Mouse (Mus musculus) midbrain, embryonic 12.5 days (tissue): Measurements from ENCODE around the gene Lrrc36. TPM values are rescaled to one million over a fixed set of nuclear protein-coding genes. Genes with fewer than 3 reads are reported as not detected.

Experiments used
- ATAC-seq: fragments of 200-750 bp; cut with Nextera tagmentation; 2 replicates; pipeline ENCODE4 v1.8.0; 2017; ENCODE audit warnings: low read depth, moderate TSS enrichment, moderate library complexity; ENCODE audit not compliant: low FRiP score
- H3K27ac ChIP-seq: fragments of 300-500 bp; sonication (generic); replicated peaks from 2 replicates; pipeline ENCODE4 v1.5.1; 2016; ENCODE audit warnings: mild to moderate bottlenecking
- H3K27me3 ChIP-seq: fragments of 300-500 bp; sonication (generic); 2 replicates; pipeline ENCODE4 v1.6.1; 2016; ENCODE audit warnings: mild to moderate bottlenecking
- H3K36me3 ChIP-seq: fragments of 300-500 bp; sonication (generic); 2 replicates; pipeline ENCODE4 v1.6.1; 2016
- H3K4me1 ChIP-seq: fragments of 300-500 bp; sonication (generic); 2 replicates; pipeline ENCODE4 v1.6.1; 2016
- H3K4me2 ChIP-seq: fragments of 300-500 bp; sonication (generic); replicated peaks from 2 replicates; pipeline ENCODE4 v1.6.1; 2016; ENCODE audit warnings: mild to moderate bottlenecking, moderate library complexity
- H3K4me3 ChIP-seq: fragments of 300-500 bp; sonication (generic); 2 replicates; pipeline ENCODE4 v1.5.1; 2016; ENCODE audit warnings: mild to moderate bottlenecking
- H3K9ac ChIP-seq: fragments of 300-500 bp; sonication (generic); replicated peaks from 2 replicates; pipeline ENCODE4 v1.6.1; 2016; ENCODE audit warnings: mild to moderate bottlenecking, moderate library complexity
- H3K9me3 ChIP-seq: fragments of 300-500 bp; sonication (generic); 2 replicates; pipeline ENCODE4 v1.6.1; 2016; ENCODE audit warnings: mild to moderate bottlenecking
- WGBS: fragments of 180-500 bp; shearing (Covaris S2); methylation state at CpG from one replicate; pipeline ENCODE4 v1.1.7; 2016; 5-methylcytosine and 5-hydroxymethylcytosine counted together
- polyA plus RNA-seq: library from polyadenylated mRNA; unstranded; fragments of >200 nt; fragmentation: Nextera tagmentation; extraction: Ambion mirVana; gene quantifications from 2 replicates; pipeline ENCODE4 v1.2.1, GENCODE M21; 2016

The Lrrc36 gene
- polyA plus RNA-seq, 1 experiment from 2014 or later = 3.4 TPM

- Histone ChIP-seq H3K27ac (peak overlapping the region; percentile 80), H3K36me3 (peaks cover 18% of the 10 kb centered on the region), H3K9me3 (no peaks in the 10 kb centered on the region), H3K27me3 (peaks cover 18% of the 10 kb centered on the region), H3K9ac (no peak overlapping the region), H3K4me2 (peak overlapping the region; percentile 64), H3K4me3 (peak overlapping the region; percentile 45; the same call in 1 of the 2 replicates), H3K4me1 (peaks cover 48% of the 10 kb centered on the region)
- 30% methylated on average over 6 of the region's 6 CpGs for WGBS
- ATAC-seq = peak; percentile 50
These were observed 55.8 kb downstream of the Lrrc36 start for GRCm38 (mm10) chr8:105469041-105469695.

DNA sequence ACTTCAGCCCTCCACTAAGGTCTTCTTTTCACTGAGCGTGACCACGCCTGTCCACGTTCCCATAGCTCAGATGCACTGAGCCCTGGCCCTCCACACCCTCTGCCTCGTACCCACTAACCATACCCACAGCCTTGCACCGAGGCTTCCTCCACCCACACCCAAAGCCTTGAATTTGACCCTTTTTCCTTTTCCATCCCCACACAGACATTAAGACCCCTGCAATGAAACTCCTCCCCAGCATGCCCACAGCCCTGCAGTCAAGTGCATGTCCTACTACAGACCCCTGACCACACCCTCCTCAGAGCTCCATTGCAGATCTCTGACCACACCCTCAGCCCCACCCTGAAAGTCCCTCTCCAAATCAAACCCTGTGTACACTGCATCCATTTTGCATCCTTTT, 56.4 kb downstream of the Lrrc36 start:
- 88% methylated on average over 5 of the region's 5 CpGs for WGBS
- Histone ChIP-seq H3K27me3 (peaks cover 21% of the 10 kb centered on the region), H3K36me3 (peaks cover 18% of the 10 kb centered on the region), H3K4me3 (peak overlapping the region; percentile 45), H3K9ac (0 out of 2 replicates have a peak overlapping the region, but pooled peaks have one; percentile 61), H3K27ac (peak overlapping the region; percentile 80), H3K4me2 (peak overlapping the region; percentile 64), H3K9me3 (no peaks in the 10 kb centered on the region), H3K4me1 (peaks cover 49% of the 10 kb centered on the region)
- ATAC-seq = no peak

- H3K4me3 ChIP-seq = peak overlapping the region; percentile 45
- peak overlapping the region; percentile 80 for H3K27ac ChIP-seq
- WGBS = 72% methylated on average over 5 of the region's 5 CpGs
These were observed 56.9 kb downstream of the Lrrc36 start for GRCm38 (mm10) chr8:105470262-105470661.

GRCm38 (mm10) chr8:105470681-105471313, 57.4 kb downstream of the Lrrc36 start:
- Histone ChIP-seq H3K4me3 (peak overlapping the region; percentile 45), H3K9ac (peak overlapping the region; percentile 61), H3K36me3 (peaks cover 18% of the 10 kb centered on the region), H3K27ac (peak overlapping the region; percentile 80), H3K4me1 (peaks cover 59% of the 10 kb centered on the region), H3K9me3 (no peaks in the 10 kb centered on the region), H3K27me3 (peaks cover 30% of the 10 kb centered on the region), H3K4me2 (peak overlapping the region; percentile 64)
- WGBS = 20% methylated on average over 11 of the region's 11 CpGs
- ATAC-seq = no peak

More at GRCm38 (mm10) chr8:105470262-105470661, 56.9 kb downstream of the Lrrc36 start:
- peaks cover 18% of the 10 kb centered on the region for H3K36me3 ChIP-seq
- peaks cover 54% of the 10 kb centered on the region for H3K4me1 ChIP-seq
- peaks cover 26% of the 10 kb centered on the region for H3K27me3 ChIP-seq
- no peaks in the 10 kb centered on the region for H3K9me3 ChIP-seq
- ATAC-seq = no peak
- peak overlapping the region; percentile 64 for H3K4me2 ChIP-seq
- H3K9ac ChIP-seq = peak overlapping the region; percentile 61

DNA sequence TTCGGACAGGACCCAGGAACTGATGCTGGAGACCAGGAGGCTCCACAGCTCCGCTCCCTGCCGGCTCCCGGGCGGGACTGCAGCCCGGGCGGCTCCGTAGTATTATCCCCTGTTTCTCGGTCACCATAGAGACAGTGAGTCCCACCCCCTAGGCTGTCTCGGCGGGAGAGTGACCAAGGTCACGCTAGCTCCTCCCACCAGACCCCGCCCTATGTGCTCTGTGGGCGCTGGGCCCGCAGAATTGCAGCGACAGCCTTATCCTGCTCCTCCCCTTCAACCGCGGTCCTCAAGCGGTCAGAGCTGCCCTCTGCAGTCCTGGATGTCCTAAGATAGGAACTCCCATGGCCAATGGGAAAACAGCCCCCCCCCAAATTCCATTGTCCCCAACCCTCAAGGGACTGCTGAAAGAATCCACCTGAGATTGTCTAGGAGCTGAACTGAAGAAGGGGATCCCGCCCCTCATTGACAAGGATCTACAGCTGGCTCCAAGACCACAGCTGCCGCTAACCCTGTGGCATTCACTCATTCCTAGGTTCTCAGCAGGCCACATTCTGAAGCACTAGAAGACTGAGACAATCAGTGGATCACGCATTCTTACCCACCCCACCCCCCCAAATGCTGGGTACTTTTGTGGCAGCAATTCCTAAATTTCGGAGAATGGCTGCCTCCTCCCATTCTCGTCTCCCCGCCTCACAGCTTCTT, 58.1 kb downstream of the Lrrc36 start, which contains the start of gene Tppp3:
Gene Tppp3 (minus strand): TSS at position 213 of the 702 bp plus-strand sequence.
- H3K9ac ChIP-seq = peak within 1 kb of the TSS; percentile 61
- peaks cover 59% of the 10 kb centered on the region for H3K4me1 ChIP-seq
- no peaks in the 10 kb centered on the region for H3K9me3 ChIP-seq
- H3K36me3 ChIP-seq = peaks cover 15% of the 10 kb centered on the region
- peak within 1 kb of the TSS; percentile 80 for H3K27ac ChIP-seq
- 4% methylated on average over 25 of the region's 25 CpGs for WGBS
- H3K27me3 ChIP-seq = peaks cover 34% of the 10 kb centered on the region
- ATAC-seq = peak; percentile 94
- peak within 1 kb of the TSS; percentile 64 for H3K4me2 ChIP-seq
- H3K4me3 ChIP-seq = peak within 1 kb of the TSS; percentile 45

DNA sequence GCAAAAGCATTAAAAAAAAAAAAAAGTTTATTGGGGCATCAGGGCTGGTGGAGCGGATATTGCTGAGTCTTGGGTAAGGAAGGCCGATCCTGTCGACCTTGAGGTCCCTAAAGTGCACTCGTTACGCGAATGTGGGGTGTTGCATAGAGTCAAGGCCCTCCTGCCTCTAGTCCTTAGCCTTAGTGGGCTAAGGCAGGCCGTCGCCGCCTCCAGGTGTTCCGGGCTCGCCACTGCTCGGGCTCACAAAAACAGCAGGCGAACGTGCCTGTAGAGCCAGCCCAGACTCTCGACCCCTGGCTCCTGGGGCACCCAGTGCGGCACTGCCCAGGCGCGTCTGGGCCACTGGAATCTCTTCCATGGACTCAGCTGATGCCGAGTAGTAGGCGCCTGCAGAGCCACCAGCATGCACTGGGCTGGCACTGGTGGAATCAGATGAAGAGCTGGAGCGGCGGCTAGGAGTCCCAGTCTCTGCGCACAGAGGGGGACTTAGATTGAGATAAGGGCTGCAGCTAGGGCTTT, 59.1 kb downstream of the Lrrc36 start:
- no peak overlapping the region for H3K4me3 ChIP-seq
- no peak overlapping the region for H3K27ac ChIP-seq

DNA sequence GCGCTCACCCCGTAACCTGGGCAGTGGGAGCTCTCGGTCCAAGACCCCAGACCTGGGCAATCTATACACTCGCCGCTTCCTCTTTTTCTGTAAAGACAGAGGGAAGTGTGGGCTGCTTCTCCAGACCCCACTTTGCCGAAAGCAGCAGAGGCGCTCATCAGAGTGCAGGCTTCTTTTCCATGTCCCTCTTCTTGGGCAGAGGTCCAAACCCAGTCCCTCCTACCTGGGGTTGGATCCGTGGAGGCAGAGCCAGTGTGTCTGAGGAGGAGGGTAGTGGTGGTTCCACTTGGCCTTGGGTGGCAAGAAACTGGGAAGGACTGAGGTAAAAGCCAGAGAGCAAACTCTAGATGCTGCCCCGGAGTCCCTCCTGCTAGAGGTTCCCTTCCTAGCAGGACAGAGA, 59.6 kb downstream of the Lrrc36 start:
- Histone ChIP-seq H3K4me2 (no peak overlapping the region), H3K27ac (no peak overlapping the region), H3K4me3 (no peak overlapping the region), H3K36me3 (peaks cover under 1% of the 10 kb centered on the region), H3K9me3 (no peaks in the 10 kb centered on the region), H3K27me3 (peaks cover 34% of the 10 kb centered on the region), H3K4me1 (peaks cover 59% of the 10 kb centered on the region), H3K9ac (no peak overlapping the region)
- 48% methylated on average over 9 of the region's 9 CpGs for WGBS
- ATAC-seq = no peak

More for the DNA sequence above, 59.1 kb downstream of the Lrrc36 start:
- Histone ChIP-seq H3K36me3 (peaks cover 5% of the 10 kb centered on the region), H3K27me3 (peaks cover 34% of the 10 kb centered on the region), H3K9me3 (no peaks in the 10 kb centered on the region), H3K4me2 (0 out of 2 replicates have a peak overlapping the region, but pooled peaks have one; percentile 3), H3K9ac (no peak overlapping the region), H3K4me1 (peaks cover 59% of the 10 kb centered on the region)
- ATAC-seq = no peak
- WGBS = 15% methylated on average over 23 of the region's 23 CpGs

DNA sequence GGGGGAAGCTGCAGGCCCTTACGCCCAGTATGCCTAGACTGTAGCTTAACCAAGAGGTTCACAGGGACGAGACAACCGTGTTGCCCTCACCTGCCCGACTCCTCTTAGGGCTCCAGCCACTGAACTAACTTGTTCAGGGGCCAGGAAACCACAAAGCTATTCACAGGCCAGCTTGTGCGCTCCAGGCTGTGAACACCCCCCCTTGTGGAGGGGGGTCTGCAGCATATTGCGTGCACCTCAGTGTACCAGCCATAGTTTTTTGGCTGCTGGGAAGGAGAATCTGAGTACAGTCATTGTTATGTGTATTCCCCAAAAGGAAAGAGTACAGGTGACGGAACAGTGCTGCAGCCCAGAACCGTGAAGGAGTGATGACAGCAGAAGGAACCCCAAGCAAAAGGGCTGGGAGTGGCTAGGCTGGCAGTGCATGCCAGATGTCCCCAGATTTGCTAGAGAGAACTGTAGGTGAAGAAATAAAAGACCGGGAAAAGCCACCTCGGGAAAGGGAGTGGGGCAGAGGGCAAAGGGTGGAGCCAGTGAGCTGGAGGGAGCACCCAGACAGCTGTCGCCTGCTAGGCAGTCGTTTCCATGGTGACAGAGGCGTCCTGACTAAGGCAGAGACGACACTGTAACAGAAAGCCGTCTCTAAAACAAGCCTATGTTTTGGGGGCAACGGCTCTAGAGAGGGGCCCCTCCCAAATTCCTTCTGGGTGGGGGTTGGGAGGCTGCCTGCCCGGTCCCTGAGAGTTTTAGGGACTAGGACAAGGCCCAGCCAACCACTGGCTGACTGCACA, 60.6 kb downstream of the Lrrc36 start:
- peak overlapping the region; percentile 44 for H3K27ac ChIP-seq
- WGBS = 27% methylated on average over 17 of the region's 17 CpGs
- H3K4me3 ChIP-seq = no peak overlapping the region

GRCm38 (mm10) chr8:105474680-105475079, 61.3 kb downstream of the Lrrc36 start:
- H3K4me2 ChIP-seq = peak overlapping the region; percentile 19
- H3K4me1 ChIP-seq = peaks cover 51% of the 10 kb centered on the region
- WGBS = 39% methylated on average over 5 of the region's 5 CpGs
- no peaks in the 10 kb centered on the region for H3K9me3 ChIP-seq
- peak overlapping the region; percentile 44 for H3K27ac ChIP-seq
- 0 out of 2 replicates have a peak, but pooled peaks cover 3% of the 10 kb centered on the region for H3K36me3 ChIP-seq
- peaks cover 34% of the 10 kb centered on the region for H3K27me3 ChIP-seq
- no peak for ATAC-seq
- H3K9ac ChIP-seq = peak overlapping the region; percentile 46; the same call in 1 of the 2 replicates
- H3K4me3 ChIP-seq = no peak overlapping the region

More for the DNA sequence above, 60.6 kb downstream of the Lrrc36 start:
- H3K36me3 ChIP-seq = no peaks in the 10 kb centered on the region
- H3K9ac ChIP-seq = peak overlapping the region; percentile 46; the same call in 1 of the 2 replicates
- peaks cover 58% of the 10 kb centered on the region for H3K4me1 ChIP-seq
- no peaks in the 10 kb centered on the region for H3K9me3 ChIP-seq
- peaks cover 34% of the 10 kb centered on the region for H3K27me3 ChIP-seq
- H3K4me2 ChIP-seq = peak overlapping the region; percentile 19
- ATAC-seq = no peak

DNA sequence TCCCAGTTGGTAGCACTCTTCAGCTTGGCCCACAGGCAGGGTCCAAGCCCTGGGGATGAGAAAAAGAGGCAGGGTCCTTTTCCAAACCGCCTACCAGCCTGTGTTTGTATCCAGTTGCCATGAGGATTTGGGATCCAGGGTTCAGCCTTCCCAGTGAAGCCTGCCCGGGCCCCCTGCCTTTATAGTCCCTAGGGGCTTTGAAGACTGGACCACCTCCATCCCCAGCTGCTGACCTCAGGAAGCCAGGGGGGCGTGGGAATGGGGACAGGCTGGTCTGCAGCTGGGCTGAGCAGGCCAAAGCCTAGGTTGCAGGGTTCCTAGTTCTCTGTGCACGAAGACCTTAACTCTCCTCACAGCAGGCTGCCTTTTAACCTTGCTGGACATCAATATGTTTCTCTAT, 61.9 kb downstream of the Lrrc36 start:
- H3K27me3 ChIP-seq = peaks cover 34% of the 10 kb centered on the region
- no peak overlapping the region for H3K4me3 ChIP-seq
- H3K9ac ChIP-seq = no peak overlapping the region
- no peaks in the 10 kb centered on the region for H3K9me3 ChIP-seq
- no peak for ATAC-seq
- H3K4me2 ChIP-seq = no peak overlapping the region
- 45% methylated on average over 4 of the region's 4 CpGs for WGBS
- H3K4me1 ChIP-seq = peaks cover 46% of the 10 kb centered on the region
- 0 out of 2 replicates have a peak, but pooled peaks cover 3% of the 10 kb centered on the region for H3K36me3 ChIP-seq
- H3K27ac ChIP-seq = no peak overlapping the region

DNA sequence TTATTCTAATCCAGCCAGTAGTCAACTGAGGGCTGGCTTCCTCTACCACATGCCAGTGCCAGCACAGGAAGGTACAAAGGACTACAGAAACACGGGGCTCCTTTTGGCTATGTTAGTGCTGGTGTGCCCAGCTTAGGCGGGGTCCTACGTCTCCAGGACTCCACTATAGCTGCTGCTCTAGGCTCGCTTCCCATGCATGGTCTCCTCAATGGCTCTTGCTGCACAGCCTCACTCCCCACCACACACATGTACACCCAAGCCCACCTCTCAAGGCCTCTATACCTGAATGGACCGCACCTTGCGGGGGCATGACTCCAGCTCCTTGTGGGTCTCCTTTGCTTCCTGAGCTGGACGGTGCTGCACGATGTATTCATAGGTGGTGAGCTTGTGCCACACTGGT, 62.4 kb downstream of the Lrrc36 start:
- Histone ChIP-seq H3K9me3 (no peaks in the 10 kb centered on the region), H3K9ac (no peak overlapping the region), H3K27me3 (peaks cover 34% of the 10 kb centered on the region), H3K27ac (no peak overlapping the region), H3K4me1 (peaks cover 41% of the 10 kb centered on the region), H3K4me2 (no peak overlapping the region), H3K36me3 (0 out of 2 replicates have a peak, but pooled peaks cover 3% of the 10 kb centered on the region), H3K4me3 (no peak overlapping the region)
- 91% methylated on average over 8 of the region's 8 CpGs for WGBS
- ATAC-seq = no peak
